Mouse (Mus musculus): ENCODE results near the gene Ppp6r3. TPM values are rescaled to one million over a fixed set of nuclear protein-coding genes. Genes with fewer than 3 reads are reported as not detected.
"Not testable (repeated sequence)": the region's sequence is repeated elsewhere in the genome, so short reads cannot be mapped to it uniquely, and the experiment has no call there.

Gene Ppp6r3
- total RNA-seq, 2 experiments from 2014 or later: 80.5 to 84.5 TPM

DNA sequence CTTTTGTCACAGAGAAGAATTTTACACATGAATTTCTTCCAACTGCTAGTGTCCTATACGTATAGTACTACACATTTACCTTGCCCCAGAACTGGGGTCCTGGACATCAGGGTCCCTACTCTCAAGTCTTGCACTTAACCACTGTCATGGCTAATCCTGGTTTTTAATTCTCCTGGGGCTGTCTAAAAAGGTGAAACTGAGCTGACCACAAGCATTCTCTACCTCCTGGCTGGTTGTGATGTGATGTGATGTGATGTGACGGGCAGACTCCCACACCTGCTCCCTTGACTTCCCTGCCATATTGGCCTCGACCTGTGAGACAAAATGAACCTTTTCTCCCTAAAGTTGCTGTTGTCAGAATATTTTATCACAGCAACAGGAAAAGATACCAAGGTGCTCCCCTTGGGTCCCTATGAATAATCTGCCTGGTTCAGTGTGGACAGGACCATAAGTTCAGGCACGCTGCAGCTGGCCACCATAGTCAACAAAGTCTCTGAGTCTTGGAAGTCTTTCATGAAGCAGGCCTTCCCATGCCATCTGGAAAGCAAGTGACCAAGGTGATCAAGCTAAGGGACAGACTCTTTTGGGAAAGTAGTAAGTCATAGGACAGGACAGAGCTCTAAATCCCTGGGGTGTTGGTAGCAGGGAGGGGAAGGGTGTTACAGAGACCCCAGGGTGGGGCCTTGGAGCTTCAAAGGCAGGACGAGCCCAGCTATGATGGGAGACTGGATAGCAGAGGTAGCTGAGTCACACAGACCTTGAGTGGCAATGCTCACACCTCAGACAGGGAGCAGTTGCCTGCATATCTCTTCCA lies 1.1 kb upstream of the Ppp6r3 start:
- peak in 1 of 2 experiments; percentile 19 for DNase-seq (ENCODE audit: low spot score in 2 of 2)

DNA sequence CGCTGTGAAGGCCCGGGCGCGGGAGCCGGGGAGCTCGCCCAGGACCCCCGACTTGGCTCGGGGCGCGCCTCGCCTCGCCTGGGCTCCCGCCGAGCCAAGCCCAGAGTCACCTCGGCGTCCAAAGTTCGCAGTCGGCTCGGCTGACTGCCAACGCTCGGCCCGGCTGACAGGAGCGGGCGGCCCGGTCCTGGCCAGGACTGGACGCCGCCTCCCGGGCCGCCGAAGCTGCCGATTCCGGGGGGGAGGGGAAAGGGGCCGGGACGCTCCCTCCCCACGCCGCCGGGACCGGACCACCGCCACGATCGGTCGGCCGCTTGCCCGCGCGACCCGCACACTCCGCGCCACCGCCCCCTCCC lies 295 bp downstream of the Ppp6r3 start:
- no peak for DNase-seq (ENCODE audit: low spot score in 2 of 2)

- DNase-seq (ENCODE audit: low spot score in 2 of 2): no peak
Observed at GRCm38 (mm10) chr19:3574593-3575094, 905 bp downstream of the Ppp6r3 start.

- no peak for DNase-seq (ENCODE audit: low spot score in 2 of 2)
Observed at GRCm38 (mm10) chr19:3564309-3564708, 11.2 kb downstream of the Ppp6r3 start.

- no peak for DNase-seq (ENCODE audit: low spot score in 2 of 2)
Observed at GRCm38 (mm10) chr19:3562752-3563151, 12.8 kb downstream of the Ppp6r3 start.

GRCm38 (mm10) chr19:3562298-3562697 lies 13.3 kb downstream of the Ppp6r3 start:
- no peak for DNase-seq (ENCODE audit: low spot score in 2 of 2)

GRCm38 (mm10) chr19:3556169-3556827 lies 19.3 kb downstream of the Ppp6r3 start:
- DNase-seq (ENCODE audit: low spot score in 2 of 2): no peak

DNA sequence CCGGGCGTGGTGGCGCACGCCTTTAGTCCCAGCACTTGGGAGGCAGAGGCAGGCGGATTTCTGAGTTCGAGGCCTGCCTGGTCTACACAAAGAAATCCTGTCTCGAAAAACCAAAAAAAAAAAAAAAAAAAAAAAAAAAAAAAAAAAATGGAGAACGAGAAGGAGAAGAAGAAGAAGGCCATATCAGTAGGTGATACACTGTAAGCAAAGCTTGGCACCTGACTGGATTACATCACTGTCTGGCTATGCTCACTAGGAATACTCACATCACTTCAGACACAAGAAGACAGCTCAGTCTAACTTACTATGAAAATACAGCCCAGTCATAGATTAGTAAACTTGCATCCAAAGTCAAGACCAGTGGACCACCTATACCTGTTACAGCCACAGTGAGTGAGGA lies 20.8 kb downstream of the Ppp6r3 start:
- DNase-seq (ENCODE audit: low spot score in 2 of 2): no peak

DNA sequence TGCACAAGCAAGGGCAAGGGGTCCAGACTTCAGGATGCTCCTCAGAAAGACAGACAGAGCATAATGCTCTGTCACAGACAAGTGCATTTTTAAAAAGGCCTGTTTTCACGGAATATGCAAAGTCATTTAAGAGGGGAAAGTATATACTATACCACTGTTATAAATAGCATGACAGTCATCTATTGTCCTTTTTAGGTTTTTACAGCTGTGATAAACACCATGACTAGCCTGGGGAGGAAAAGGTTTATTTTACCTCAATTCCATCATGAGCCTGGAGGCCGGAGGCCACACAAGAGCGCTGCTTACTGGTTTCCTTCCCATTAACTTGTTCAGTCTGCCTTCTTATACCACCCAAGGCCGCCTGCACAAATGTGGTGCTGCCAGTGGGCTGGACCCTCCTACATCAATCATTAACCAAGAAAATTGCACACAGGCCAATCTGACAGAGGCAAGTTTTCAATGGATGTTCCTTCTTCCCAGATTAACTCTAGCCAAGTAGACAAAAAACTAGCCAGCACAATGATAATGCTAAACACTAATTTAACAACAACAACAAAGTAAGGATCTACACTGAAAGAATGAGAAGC lies 23.9 kb downstream of the Ppp6r3 start:
- DNase-seq (ENCODE audit: low spot score in 2 of 2): peak in 1 of 2 experiments; percentile 20

DNA sequence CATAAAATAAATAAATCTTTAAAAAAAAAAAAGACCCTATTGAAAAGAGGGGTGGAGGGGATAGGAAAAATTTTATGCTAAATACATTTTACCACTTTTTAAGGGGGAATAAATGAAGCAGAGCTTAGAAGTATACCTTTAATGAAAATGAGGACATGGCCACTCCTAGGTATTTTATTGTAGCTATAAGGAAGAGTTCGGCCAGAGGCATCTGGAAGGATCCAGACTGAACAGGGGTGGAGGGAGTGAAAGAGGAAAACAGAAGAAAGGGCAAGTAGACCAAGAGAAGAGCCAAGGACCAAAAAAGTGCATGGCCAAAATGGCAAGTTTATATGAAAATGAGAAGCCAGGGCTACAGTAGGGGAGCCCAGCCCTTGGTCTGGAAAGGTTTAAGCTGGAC lies 25.4 kb downstream of the Ppp6r3 start:
- no peak for DNase-seq (ENCODE audit: low spot score in 2 of 2)

- no peak for DNase-seq (ENCODE audit: low spot score in 2 of 2)
Observed at GRCm38 (mm10) chr19:3549263-3549662, 26.3 kb downstream of the Ppp6r3 start.

GRCm38 (mm10) chr19:3548311-3548710 lies 27.2 kb downstream of the Ppp6r3 start:
- DNase-seq (ENCODE audit: low spot score in 2 of 2): no peak

DNA sequence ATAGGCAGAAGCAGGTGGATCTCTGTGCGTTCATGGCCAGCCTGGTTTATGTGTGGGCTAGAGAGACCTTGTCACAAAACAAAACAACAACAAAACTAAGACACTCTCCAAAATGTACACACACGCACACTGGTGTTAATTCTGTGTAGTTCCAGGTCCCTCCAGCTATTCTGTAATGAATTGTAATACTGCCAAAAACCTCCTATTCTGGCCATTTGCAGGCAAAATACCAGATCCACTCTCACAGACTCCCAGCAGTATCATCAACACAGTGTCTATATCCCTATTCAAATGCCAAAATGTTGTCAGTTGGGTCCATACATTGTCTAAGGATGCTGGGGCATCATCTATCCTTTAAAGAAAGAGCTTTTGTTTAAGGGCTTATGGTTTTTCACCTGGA lies 30.6 kb downstream of the Ppp6r3 start:
- no peak for DNase-seq (ENCODE audit: low spot score in 2 of 2)

GRCm38 (mm10) chr19:3542591-3542990 lies 33.0 kb downstream of the Ppp6r3 start:
- DNase-seq (ENCODE audit: low spot score in 2 of 2): no peak

GRCm38 (mm10) chr19:3540997-3541396 lies 34.6 kb downstream of the Ppp6r3 start:
- no peak for DNase-seq (ENCODE audit: low spot score in 2 of 2)

DNA sequence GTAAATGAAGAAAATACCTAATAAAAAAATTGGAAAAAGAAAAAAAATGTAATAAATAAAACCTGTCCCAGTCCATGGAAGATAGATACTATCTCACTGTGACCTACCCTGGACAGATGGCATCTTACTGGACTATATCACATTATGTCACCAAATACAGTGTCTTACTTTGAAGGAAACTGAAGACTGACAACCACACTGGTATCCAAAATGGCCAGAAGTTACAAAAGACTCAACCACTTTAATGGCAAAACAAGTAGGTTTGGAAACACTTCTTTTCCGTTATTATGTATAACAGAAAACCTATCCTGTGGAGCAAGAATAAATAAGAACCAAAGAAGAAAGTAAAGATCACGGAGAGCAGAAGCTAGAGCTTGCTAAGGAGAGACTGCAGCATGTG lies 35.3 kb downstream of the Ppp6r3 start:
- DNase-seq (ENCODE audit: low spot score in 2 of 2): no peak

- no peak for DNase-seq (ENCODE audit: low spot score in 2 of 2)
Observed at GRCm38 (mm10) chr19:3539456-3539855, 36.1 kb downstream of the Ppp6r3 start.

DNA sequence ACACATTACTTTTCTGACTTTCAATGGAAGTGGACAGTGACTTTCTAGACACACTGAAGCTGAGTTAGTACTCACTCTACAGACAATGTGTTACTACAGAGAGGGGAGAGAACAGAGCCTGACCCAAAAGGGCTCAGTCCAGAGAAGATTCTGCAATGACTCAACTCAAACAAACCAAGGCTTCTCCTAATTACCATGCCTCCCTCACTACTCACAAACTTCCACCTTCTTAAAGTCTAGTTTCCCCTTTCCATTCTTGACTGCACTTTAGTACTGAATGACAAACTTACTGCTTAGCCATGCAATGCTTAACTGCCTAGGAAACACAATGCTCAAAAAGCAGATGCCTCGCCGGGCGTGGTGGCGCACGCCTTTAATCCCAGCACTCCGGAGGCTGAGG lies 37.9 kb downstream of the Ppp6r3 start:
- no peak for DNase-seq (ENCODE audit: low spot score in 2 of 2)

- DNase-seq (ENCODE audit: low spot score in 2 of 2): no peak
Observed at GRCm38 (mm10) chr19:3534945-3535344, 40.6 kb downstream of the Ppp6r3 start.

- not testable (repeated sequence) for DNase-seq (ENCODE audit: low spot score in 2 of 2)
Observed at GRCm38 (mm10) chr19:3533266-3533966, 42.1 kb downstream of the Ppp6r3 start.

GRCm38 (mm10) chr19:3532717-3533260 lies 42.8 kb downstream of the Ppp6r3 start:
- DNase-seq (ENCODE audit: low spot score in 2 of 2): no peak

Data from layer of hippocampus, adult 18-20 months (tissue).